Mouse (Mus musculus): ENCODE measurements around the gene Pdlim4. TPM values are rescaled to one million over a fixed set of nuclear protein-coding genes. Genes with fewer than 3 reads are reported as not detected.

Gene Pdlim4
- polyA plus RNA-seq, 1 experiment, result 8.7 TPM

DNA sequence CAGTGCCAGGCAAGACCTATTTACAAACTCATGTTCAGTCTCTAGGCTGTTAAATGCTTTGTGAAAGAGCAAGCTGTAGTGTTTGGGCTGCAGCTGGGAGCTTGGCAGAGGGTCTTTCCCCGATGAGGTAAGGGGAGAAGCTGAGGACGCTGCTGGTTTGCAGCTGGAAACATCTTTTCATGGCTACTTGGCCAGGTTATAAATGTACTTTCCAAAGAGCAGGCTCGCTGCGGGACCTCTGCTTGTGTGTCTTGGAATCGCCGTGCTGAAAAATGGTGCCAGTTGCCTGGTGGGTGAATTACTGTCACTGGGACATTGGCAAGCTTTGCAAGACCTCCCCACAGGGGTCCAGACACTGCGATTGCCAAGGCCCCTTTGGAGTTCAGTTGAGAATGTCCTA, 38.4 kb upstream of the Pdlim4 start:
- Histone ChIP-seq H3K4me1 (ENCODE audit: control insufficient read depth, insufficient read depth, low read length) (no peaks in the 10 kb centered on the region), H3K9ac (ENCODE audit: low read depth, poor library complexity, severe bottlenecking) (no peak overlapping the region), H3K9me3 (replicated peaks; ENCODE audit: control insufficient read depth, insufficient read depth, low read length, poor library complexity, severe bottlenecking) (no peaks in the 10 kb centered on the region), H3K27ac (ENCODE audit: insufficient read depth, low read length) (no peak overlapping the region), H3K36me3 (ENCODE audit: control insufficient read depth, insufficient read depth, low read length, poor library complexity, severe bottlenecking) (no peaks in the 10 kb centered on the region), H3K4me3 (ENCODE audit: low read depth, low read length) (no peak overlapping the region), H3K27me3 (ENCODE audit: control insufficient read depth, insufficient read depth, low read length, poor library complexity, severe bottlenecking) (no peaks in the 10 kb centered on the region)
- TF ChIP-seq CTCF (IDR thresholded peaks at IDR 0.05; ENCODE audit: low read depth, low read length) (no peak), EP300 (IDR thresholded peaks at IDR 0.05; ENCODE audit: insufficient read depth, low read depth, low read length) (no peak), POLR2A (IDR thresholded peaks at IDR 0.05; ENCODE audit: insufficient read depth, low read length) (no peak)

DNA sequence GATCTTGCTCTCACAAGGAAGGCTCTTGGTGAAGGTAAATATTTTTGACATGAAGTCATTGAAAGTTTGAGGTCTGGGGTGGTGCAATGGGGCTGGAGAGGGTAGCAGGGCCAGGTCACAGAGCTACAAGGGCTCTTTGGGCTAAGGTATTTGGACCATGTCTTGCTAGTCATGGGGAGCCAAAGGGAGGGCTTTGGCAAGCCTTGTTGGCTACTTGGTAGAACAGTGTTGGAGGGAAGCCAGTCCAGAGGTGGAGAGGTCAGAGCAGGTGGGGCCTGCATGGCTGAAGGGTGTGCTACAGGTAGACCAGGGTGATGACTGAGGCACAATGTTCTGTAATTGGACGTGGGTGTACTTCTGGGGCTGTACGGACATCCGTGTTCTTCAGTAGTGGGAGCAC, 37.9 kb upstream of the Pdlim4 start:
- Histone ChIP-seq H3K4me3 (ENCODE audit: low read depth, low read length) (no peak overlapping the region), H3K9ac (ENCODE audit: low read depth, poor library complexity, severe bottlenecking) (no peak overlapping the region), H3K36me3 (ENCODE audit: control insufficient read depth, insufficient read depth, low read length, poor library complexity, severe bottlenecking) (no peaks in the 10 kb centered on the region), H3K27me3 (ENCODE audit: control insufficient read depth, insufficient read depth, low read length, poor library complexity, severe bottlenecking) (no peaks in the 10 kb centered on the region), H3K9me3 (replicated peaks; ENCODE audit: control insufficient read depth, insufficient read depth, low read length, poor library complexity, severe bottlenecking) (no peaks in the 10 kb centered on the region), H3K27ac (ENCODE audit: insufficient read depth, low read length) (no peak overlapping the region), H3K4me1 (ENCODE audit: control insufficient read depth, insufficient read depth, low read length) (no peaks in the 10 kb centered on the region)
- TF ChIP-seq POLR2A (IDR thresholded peaks at IDR 0.05; ENCODE audit: insufficient read depth, low read length) (no peak), CTCF (IDR thresholded peaks at IDR 0.05; ENCODE audit: low read depth, low read length) (no peak), EP300 (IDR thresholded peaks at IDR 0.05; ENCODE audit: insufficient read depth, low read depth, low read length) (no peak)

- Histone ChIP-seq H3K4me1 (ENCODE audit: control insufficient read depth, insufficient read depth, low read length) (no peaks in the 10 kb centered on the region), H3K27ac (ENCODE audit: insufficient read depth, low read length) (no peak overlapping the region), H3K27me3 (ENCODE audit: control insufficient read depth, insufficient read depth, low read length, poor library complexity, severe bottlenecking) (peaks cover 6% of the 10 kb centered on the region), H3K36me3 (ENCODE audit: control insufficient read depth, insufficient read depth, low read length, poor library complexity, severe bottlenecking) (no peaks in the 10 kb centered on the region), H3K9me3 (replicated peaks; ENCODE audit: control insufficient read depth, insufficient read depth, low read length, poor library complexity, severe bottlenecking) (no peaks in the 10 kb centered on the region), H3K4me3 (ENCODE audit: low read depth, low read length) (no peak overlapping the region), H3K9ac (ENCODE audit: low read depth, poor library complexity, severe bottlenecking) (no peak overlapping the region)
- TF ChIP-seq CTCF (IDR thresholded peaks at IDR 0.05; ENCODE audit: low read depth, low read length), result no peak
- no peak for TF ChIP-seq POLR2A (IDR thresholded peaks at IDR 0.05; ENCODE audit: insufficient read depth, low read length)
- no peak for TF ChIP-seq EP300 (IDR thresholded peaks at IDR 0.05; ENCODE audit: insufficient read depth, low read depth, low read length)
Observed at GRCm38 (mm10) chr11:54105011-54105410, 36.2 kb upstream of the Pdlim4 start.

- Histone ChIP-seq H3K27me3 (ENCODE audit: control insufficient read depth, insufficient read depth, low read length, poor library complexity, severe bottlenecking) (peaks cover 6% of the 10 kb centered on the region), H3K36me3 (ENCODE audit: control insufficient read depth, insufficient read depth, low read length, poor library complexity, severe bottlenecking) (no peaks in the 10 kb centered on the region), H3K4me3 (ENCODE audit: low read depth, low read length) (no peak overlapping the region), H3K27ac (ENCODE audit: insufficient read depth, low read length) (no peak overlapping the region), H3K4me1 (ENCODE audit: control insufficient read depth, insufficient read depth, low read length) (no peaks in the 10 kb centered on the region), H3K9ac (ENCODE audit: low read depth, poor library complexity, severe bottlenecking) (no peak overlapping the region), H3K9me3 (replicated peaks; ENCODE audit: control insufficient read depth, insufficient read depth, low read length, poor library complexity, severe bottlenecking) (no peaks in the 10 kb centered on the region)
- no peak for TF ChIP-seq EP300 (IDR thresholded peaks at IDR 0.05; ENCODE audit: insufficient read depth, low read depth, low read length)
- no peak for TF ChIP-seq POLR2A (IDR thresholded peaks at IDR 0.05; ENCODE audit: insufficient read depth, low read length)
- no peak for TF ChIP-seq CTCF (IDR thresholded peaks at IDR 0.05; ENCODE audit: low read depth, low read length)
Observed at GRCm38 (mm10) chr11:54102706-54103449, 34.1 kb upstream of the Pdlim4 start.

DNA sequence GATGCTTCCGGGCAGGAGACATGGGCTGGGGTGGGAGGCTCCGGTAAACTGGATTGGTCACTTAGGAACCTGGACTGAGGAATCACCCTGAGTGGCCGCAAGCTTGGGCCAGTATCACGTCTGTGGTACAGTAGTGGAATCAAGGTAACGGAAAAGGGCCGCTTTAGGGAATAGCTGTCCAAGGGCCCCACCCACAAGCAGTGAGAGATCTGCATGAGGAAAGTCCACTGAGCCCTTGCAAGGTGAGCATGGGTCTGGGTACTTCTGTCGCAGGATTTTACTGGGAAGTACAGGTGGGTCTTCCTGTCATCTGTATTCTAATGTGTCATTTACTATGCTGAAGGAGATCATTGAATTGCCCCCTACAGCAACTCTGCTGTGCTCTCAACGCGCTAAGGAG, 32.9 kb upstream of the Pdlim4 start:
- H3K27me3 ChIP-seq (ENCODE audit: control insufficient read depth, insufficient read depth, low read length, poor library complexity, severe bottlenecking), result peaks cover 6% of the 10 kb centered on the region
- no peak overlapping the region for H3K9ac ChIP-seq (ENCODE audit: low read depth, poor library complexity, severe bottlenecking)
- H3K4me1 ChIP-seq (ENCODE audit: control insufficient read depth, insufficient read depth, low read length), result no peaks in the 10 kb centered on the region
- TF ChIP-seq CTCF (IDR thresholded peaks at IDR 0.05; ENCODE audit: low read depth, low read length), result no peak
- no peak for TF ChIP-seq POLR2A (IDR thresholded peaks at IDR 0.05; ENCODE audit: insufficient read depth, low read length)
- no peak for TF ChIP-seq EP300 (IDR thresholded peaks at IDR 0.05; ENCODE audit: insufficient read depth, low read depth, low read length)
- H3K27ac ChIP-seq (ENCODE audit: insufficient read depth, low read length), result no peak overlapping the region
- H3K4me3 ChIP-seq (ENCODE audit: low read depth, low read length), result peak overlapping the region; percentile 73
- H3K36me3 ChIP-seq (ENCODE audit: control insufficient read depth, insufficient read depth, low read length, poor library complexity, severe bottlenecking), result no peaks in the 10 kb centered on the region
- no peaks in the 10 kb centered on the region for H3K9me3 ChIP-seq (replicated peaks; ENCODE audit: control insufficient read depth, insufficient read depth, low read length, poor library complexity, severe bottlenecking)

All from ES-Bruce4 (cell line).